Mouse (Mus musculus) cortical plate, adult 2 months (tissue): ENCODE results near the gene Mtfp1.
A peak's percentile ranks its signal among the peaks of the same experiment; 100 is the strongest.

ENCODE experiments used
- CTCF ChIP-seq: fragments of 200-500 bp; IDR thresholded peaks from 2 replicates; pipeline ENCODE4 v1.5.1; 2011; ENCODE audit warnings: mild to moderate bottlenecking, control low read depth, low read length; ENCODE audit not compliant: insufficient read depth; ENCODE audit errors: extremely low read depth
- POLR2A ChIP-seq: fragments of 200-500 bp; IDR thresholded peaks from 2 replicates; pipeline ENCODE4 v1.6.1; 2011; ENCODE audit warnings: mild to moderate bottlenecking, low read length, control low read depth; ENCODE audit not compliant: insufficient read depth; ENCODE audit errors: extremely low read depth

- TF ChIP-seq CTCF (peak; percentile 59), POLR2A (peak; percentile 29; the same call in 1 of the 2 replicates)
These were observed 40.0 kb upstream of the Mtfp1 start, which contains the start of gene Rnf215 for GRCm38 (mm10) chr11:4134986-4135935.
